Mouse (Mus musculus) heart, adult 8-10 months (tissue): Measurements from ENCODE around the gene Flot1. TPM values are rescaled to one million over a fixed set of nuclear protein-coding genes. Genes with fewer than 3 reads are reported as not detected.
A peak's percentile ranks its signal among the peaks of the same experiment; 100 is the strongest.

Experiments used
- DNase-seq: peaks from one replicate; pipeline ENCODE4 v3.0.0; 2022; ENCODE audit warnings: low spot score
- total RNA-seq, 4 experiments: library from RNA; stranded (reverse); gene quantifications; 2 replicates each; pipeline ENCODE4 v1.2.4; 2022

Gene Flot1
- total RNA-seq: 100 to 1,000 TPM; 154 to 174 (median 157) TPM

DNA sequence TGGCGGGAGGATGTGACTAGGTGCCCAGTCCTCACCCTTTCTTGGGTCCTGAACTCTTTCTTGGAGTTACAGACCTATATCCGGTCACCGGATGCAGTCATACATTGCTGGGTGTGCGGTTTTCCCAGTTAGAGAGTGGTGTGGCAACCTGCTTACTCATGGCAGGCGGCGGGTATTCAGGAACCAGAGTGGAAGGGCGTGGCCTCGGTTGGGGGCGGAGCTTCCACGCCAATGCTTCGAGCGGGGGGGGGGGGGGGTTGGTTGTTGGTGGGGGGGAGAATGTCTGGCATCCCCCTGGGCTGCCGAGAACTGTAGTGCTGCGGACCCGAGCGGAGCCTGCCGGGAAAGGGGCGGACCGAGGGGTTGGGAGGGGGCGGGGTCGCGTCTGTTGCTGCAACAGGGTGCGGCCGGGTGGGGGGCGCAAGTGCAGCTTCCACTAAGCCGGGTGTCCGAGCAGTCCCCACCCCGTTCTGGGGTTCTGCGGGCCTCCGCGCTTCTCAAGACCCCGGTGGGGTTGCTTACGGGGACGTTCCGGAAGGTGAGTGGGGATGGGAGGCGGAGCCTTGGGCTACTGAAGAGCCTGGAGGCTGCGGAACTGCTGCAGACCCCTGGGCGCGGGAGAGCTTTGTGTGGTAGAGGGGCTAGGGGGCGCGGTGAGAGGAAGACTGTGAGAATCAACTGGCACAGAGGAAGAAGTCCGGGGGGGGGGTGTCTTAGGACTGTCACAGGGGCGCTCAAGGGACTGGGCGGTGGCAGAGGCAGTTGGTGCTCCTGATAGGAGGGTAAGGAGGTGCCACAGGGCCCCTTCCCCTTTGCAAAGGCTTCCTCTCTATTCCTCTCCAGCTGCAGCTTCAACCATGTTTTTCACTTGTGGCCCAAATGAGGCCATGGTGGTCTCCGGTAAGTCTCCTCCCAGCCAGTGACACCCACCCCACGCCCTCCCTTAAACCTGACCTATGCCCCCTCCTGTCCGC, at the start of gene Flot1:
Gene Flot1 (plus strand): TSS at position 267 of the 974 bp plus-strand sequence.
- peak; percentile 85 for DNase-seq

DNA sequence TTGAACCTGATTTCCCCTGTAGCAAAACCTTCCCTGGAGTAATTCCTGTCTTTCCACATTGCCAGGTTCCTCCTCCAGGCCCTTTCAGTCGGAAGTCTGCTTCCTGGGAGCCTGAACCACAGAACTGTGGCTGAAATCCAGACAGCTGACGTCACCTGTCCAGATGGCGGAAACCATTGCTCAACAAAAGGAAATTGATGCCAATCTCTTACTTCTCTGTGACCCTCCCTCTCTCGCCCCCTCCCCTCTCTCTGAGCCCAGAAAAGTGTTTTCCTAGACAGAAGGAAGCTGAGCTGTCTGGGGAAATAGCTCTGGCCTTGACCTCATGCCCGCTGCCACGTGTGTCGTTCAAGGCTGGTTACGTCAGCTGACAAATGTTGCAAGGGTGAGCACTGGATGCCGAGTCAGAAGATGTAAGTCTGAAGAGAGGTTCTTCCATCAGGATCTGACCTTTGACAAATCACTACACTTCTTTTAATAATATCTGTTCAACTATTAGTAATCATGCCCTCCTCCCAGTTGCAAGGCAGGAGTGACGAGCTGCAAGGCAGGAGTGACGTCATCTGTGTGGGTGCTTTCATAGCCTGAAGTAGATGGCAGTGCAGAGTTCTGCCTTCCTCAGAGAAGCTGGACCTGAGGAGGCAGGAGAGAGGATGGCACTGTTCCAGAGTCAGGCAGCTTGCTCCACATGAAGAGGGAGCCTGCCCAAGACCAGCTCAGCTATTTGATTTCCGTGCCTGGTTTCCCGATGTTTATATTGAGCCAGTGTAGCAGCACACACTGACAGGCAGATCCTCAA, 46.0 kb upstream of the Flot1 start:
- DNase-seq: peak; percentile 91

DNA sequence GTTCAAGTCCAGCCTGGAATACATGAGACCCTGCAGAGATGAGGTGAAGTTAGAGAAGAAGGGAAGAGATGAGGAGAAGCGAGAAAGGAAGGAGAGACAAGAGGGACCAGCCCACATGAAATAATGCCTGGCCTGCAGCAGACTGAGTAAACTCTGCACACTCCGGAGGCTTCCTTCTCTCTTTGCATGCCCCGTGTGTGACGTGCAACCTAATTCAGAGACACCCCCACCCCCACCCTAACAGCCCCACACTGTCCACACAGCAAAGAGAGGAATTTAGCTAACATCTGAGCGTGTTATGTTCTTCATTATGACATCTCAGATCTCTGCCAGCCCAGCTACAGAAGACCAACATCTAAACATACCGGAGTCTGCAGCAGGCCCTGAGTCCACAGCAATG, 44.1 kb upstream of the Flot1 start:
- DNase-seq: no peak

DNA sequence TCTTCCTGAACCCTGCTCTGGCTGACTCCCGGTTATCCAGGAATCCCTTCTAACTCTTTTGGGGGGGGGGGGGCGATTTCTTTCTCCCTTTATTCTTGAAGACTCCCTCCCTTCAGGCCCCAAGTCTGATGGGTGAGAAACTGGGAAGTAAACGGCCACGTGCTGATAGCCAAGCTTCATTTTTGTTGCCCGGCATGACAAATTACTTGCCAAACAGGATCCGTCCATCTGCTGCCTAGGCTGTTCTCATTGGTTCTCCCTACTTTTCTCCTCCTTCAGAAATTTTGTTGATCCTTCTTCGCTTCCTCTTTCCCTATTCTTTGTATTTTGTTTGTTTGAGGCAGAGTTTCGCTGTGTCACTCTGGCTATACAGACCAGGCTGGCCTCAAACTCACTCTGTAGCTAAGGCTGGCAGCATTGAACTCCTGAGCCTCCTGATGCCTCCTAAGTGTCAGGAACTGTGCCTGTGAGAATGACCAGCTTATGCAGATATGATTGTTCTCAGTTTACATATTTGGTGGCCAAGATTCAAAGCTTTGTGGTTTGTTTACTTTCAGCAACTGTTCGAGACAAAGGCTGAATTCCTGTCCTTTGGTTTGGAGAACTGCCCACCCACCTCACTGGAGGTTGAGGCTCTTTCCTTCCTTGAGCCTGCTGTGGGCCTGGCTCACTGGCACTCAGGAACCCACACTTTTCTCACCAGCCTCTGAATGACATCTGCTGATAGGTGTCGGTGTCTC, 43.4 kb upstream of the Flot1 start:
- no peak for DNase-seq

DNA sequence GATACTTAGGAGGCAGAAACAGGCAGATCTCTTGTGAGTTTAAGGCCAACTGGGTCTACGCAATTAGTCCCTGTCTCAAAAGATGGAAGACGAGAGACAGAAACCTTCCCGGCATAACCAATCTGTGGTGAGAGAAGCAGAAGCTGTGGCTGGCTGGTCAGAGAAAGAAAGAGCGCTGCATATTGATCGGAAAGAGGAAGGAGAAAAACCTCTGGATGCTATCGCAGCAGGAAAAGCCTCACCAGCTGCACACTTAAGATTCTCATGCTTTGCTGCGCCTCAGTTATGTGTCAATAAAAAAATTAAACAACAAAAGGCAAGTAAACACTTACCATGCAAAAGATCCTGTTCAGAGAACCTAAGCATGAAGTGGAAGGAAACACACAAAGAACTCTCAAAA, 42.7 kb upstream of the Flot1 start:
- no peak for DNase-seq

DNA sequence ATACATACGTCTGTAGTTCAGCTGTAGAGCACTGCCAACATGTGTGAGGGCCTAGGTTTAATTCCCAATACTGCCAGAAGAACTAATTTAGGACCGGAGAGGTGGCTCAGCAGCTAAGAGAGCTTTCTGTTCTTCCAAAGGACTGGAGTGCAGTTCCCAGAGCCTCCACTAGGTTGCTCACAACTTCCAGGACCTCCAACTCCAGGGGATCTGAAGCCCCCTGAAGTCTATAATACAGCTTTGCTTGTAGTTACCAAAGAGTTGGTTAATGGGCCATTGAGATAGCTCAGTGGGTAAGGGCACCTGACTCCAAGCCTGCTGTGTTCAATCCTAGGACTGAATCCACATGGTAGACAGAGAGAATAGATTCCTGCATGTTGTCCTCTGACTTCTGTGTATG, 40.6 kb upstream of the Flot1 start:
- no peak for DNase-seq

DNA sequence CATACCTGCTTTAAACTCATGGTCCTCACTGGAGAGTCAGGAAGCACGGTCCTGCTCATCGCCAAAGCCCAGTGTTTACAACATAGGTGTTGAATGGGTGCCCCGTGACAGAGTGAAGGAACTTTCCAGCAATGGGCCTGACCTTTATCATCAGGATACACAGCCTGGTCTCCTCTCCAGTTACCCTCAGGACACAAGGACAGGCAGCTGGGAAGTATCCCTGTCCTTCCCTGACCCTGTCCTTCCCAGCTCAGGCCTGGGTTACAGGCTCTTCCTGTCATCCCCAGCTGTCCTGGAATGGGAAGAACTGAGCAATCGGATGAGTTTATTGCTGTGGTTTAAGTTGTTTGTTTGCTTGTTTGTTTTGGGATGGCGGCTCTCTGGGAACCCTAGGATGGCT, 40.1 kb upstream of the Flot1 start:
- no peak for DNase-seq

DNA sequence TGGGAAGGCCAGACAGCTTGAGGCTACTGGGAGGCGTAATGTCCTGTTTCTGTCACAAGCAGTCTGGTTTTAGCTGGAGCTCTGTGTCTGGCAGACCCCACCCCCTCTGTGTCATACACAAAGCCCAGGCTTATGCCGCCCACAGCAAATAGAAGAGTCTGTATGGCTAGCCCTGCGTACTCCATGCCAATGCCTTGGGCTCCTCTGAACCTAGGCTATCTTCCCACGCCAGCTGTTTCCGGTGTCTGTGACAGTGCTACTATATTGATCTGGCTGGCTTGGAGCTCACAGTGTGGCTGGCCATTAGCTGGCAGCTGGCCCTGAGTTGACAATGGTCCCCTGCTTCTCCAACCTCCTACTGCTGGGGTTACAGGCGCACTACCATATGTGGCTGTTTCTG, 39.1 kb upstream of the Flot1 start:
- DNase-seq: no peak

DNA sequence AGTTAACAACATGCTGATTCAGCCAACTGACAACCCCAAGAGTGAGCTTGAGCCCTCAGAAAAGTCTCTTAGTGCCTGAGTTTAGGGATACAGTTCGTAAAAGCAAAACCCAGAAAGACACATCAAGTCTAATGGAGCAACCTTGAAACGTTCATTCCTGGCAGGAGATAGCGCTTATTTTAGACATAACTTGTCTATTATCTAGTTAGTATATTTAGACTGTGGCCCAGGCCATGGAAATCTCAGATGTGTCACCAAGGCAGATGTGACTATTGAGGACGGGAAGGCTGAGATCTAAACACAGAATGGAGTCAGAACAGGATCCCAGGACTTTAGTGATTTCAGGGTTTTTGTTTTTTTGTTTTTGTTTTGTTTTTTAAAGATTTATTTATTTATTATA, 37.9 kb upstream of the Flot1 start:
- DNase-seq: no peak

DNA sequence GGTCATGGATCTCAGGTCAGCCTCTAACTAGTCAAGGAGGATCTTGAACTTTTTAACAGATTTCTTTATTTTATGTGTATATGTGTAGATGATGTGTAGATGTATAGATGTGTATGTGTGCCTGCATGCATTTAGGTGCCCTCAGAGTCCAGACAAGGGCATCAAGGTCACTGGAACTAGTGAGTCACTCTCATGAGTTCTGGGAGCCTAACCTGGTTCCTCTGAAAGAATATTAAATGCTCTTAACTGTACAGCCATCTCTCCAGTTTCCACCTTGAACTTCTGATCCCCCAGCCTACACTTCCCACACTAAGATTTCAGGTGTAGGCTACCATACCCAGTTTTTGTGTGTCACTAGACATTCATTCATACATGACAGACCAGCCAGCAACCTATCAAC, 35.5 kb upstream of the Flot1 start:
- DNase-seq: no peak

DNA sequence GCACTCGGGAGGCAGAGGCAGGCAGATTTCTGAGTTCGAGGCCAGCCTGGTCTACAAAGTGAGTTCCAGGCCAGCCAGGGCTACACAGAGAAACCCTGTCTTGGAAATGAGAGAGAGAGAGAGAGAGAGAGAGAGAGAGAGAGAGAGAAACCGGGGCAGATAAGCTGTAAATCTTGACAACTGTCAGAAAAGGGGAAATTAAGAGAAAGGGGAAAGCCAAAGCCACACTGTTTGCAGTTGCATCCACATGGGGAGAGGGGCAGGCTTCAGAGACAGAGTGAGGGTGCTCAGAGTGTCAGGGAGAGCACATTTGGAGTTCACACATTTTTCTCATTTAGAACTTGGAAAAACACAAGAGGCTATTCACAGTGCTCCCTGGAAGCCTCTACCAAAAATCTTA, 35.0 kb upstream of the Flot1 start:
- no peak for DNase-seq

DNA sequence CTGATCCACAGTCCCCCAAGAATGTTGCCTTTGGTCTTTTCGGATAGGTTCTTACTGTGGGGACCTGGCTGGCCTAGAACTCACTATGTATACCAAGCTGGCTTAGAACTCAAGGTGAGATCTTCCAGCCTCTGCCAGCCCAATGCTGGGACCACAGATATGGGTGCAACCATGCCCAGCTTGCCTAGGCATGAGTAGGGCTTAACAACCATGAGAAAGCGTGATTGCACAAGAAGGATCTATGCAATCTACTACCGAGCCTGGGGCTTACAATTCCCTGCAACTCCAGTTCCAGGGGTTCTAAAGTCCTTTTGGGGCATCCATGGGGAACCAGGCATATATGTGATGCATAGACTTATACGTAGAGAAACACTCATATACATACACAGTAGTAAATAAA, 32.1 kb upstream of the Flot1 start:
- DNase-seq: no peak

DNA sequence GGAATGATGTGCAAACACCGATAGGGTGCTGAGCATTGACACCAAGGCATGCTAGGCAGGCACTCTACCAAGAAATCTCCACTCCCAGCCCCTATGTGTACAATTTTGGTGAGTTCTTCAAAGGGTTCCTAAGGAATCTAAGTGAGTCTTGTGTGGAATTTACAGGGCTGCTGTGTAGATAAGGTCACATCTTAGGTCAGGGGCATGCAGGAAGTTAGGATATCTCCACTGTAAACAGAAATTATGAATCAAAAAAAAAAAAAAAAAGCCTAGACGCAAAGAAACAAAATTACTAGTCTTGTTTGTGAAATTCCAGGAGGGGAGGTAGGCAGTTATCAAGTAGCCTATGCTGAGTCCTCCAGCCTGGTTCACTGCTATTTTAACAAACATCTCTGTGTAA, 30.2 kb upstream of the Flot1 start:
- DNase-seq: no peak

DNA sequence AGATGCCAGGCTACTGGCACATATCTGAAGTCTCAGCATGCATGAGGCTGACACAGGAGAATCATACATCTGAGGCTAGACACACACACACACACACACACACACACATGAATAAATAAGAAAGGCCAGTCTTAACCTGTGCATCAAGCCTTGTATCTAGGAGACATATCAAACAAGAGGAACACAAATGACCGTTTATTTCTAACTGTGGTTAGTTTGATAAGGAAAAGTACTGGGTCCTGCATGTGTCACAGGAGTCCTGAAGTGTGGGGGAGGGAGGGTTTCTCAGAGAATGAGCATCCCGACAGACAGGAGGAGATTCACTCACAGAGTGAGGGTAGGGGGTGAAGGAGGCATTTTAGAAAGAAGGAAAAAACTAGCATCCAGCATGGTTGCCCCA, 27.9 kb upstream of the Flot1 start:
- DNase-seq: no peak

DNA sequence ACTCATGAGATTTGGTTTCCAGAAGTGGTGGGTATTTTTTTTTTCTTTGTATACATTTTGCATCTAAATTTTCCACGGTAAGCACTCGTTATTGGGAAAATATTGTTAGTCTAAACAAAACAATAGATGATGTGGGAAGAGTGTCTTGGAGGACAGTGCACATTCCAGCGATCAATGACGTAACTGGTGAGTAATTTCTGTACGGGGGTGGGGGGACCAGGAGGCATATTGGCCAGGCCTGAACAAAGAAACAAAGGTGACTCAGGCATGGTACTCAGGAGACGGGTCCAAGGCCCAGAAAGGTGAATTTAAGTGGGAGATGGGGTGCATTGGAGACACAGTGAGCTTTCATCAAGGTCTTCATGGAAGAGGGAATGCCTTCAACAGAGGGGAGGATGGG, 27.4 kb upstream of the Flot1 start:
- no peak for DNase-seq

DNA sequence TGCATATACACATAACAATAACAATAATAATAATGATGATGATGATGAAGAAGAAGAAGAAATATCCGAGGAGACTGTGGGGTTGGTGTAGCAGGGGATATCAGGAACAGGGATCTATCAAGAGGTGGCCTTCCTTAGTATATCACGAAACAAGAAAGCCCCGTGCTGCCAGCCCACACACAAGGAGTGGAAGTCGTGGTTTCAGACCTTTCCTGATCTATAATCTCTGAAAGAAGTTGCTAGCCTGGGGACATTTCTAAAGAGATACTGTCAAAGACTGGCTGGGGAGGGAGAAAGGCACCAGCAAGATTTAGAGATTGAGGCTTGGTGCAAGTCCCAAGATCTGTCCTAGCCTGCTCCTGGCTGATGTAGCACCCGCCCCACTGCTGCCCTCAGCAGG, 26.2 kb upstream of the Flot1 start:
- DNase-seq: no peak

DNA sequence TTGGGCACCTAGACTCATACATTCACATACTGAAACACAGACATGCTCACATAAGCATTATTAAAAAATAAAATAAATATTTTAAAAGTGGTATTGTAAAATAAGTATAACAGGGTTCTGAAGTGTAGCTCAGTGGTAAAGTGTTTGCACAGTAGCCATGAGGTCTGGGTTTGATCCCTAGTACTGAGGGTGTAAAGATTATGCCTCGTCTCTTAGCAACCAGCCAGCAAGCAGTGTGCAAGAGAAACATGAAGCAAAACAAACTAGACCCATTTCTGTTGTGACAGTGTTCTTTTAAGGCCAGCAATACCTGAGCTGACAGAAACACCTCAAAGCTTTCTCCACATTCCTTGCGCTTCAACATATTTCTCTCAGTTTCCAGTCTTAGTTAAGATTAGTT, 22.1 kb upstream of the Flot1 start:
- DNase-seq: no peak

DNA sequence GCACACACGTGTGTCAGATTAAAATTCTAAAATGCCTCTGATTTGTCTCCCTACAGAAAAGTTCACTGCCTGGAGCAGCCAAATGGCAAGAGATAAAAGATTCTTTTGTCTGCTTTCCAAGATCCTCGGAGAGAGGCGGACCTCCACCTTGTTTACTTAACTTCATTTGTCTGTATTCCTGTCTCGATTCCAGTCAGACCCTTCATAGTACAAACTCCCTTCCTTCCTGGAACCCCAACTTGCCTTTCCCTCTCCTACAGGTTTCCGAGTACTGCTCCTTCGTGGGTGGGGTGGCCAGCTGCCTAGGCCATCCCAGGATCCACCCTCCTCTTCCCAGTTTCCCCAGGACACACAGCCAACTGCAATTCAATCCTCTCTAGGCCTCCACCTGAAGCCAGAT, 20.0 kb upstream of the Flot1 start:
- peak; percentile 44 for DNase-seq

DNA sequence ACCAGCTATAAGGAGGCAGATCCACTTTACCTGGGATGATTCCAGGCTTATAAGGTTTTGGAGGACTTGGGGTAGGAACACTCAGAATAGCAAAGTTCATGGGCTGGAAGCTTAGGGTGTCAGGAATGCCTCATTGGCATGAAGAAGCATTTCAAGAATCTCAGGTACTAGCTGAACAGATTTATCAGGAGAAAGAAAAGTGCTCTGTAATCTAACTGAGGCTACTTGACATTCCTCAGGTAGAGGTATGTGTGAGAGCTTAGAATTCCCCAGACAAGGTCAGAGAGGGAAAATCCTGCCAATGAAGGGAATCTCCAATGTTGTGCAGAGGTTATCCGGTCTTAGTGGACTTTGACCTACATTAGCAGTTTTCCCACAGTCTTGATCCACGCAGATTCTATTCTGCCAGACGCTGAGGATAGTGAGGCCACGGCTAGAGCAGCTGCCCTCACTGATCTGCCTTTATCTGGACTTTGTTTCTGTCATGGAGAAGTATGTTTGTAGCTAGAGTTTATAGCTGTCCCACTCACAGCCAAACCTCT, 19.1 kb upstream of the Flot1 start:
- DNase-seq: no peak

DNA sequence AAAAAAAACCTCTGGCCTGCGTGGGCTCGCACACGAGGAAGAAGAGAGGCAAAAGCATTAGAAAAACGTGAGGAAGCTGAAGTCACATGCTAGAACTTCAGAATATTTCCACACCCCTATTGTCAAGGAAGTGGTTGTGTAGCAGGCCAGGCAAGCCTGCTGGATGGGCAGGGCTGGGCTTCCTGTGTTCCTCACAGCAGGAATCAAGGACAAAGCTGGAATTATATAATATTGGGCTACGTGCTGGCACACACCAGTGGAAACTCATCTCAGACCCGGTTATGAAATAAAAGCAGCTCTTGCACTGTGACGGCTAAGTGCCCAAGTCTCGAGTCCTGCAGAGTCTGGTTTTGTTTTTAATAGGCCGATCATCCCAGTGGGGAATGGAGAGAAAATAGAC, 15.0 kb upstream of the Flot1 start:
- peak; percentile 85 for DNase-seq

DNA sequence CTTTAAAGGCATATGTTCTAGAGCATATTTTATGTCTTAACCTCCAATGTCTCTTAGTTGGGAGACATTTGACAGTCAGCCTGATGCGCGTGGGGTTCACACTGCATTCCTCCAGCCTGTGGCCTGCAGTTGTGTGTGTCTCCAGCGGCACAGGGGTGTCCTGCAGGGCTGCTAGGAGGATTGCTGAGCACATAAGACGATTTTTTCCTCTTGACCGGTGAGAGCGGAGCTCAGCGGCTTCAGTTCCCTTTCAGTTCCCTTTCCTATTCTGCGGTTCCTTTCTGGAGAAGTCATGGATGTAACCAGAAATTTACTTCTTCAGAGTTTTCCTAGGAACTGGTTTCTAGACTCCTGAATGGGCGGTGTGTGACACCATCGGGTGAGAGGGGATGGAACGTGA, 13.6 kb upstream of the Flot1 start:
- DNase-seq: no peak
